Mouse (Mus musculus) erythroblast, embryonic 14.5 days (primary cell): ENCODE results near the gene Anks1b.

Experiments used
- GATA1 ChIP-seq: IDR thresholded peaks from 2 replicates; pipeline ENCODE4 v1.6.1; 2012; ENCODE audit warnings: low read length, inconsistent platforms, mixed read lengths
- TAL1 ChIP-seq: IDR thresholded peaks from 3 replicates; pipeline ENCODE4 v1.6.1; 2012; ENCODE audit warnings: low read length, inconsistent platforms, mixed read lengths

DNA sequence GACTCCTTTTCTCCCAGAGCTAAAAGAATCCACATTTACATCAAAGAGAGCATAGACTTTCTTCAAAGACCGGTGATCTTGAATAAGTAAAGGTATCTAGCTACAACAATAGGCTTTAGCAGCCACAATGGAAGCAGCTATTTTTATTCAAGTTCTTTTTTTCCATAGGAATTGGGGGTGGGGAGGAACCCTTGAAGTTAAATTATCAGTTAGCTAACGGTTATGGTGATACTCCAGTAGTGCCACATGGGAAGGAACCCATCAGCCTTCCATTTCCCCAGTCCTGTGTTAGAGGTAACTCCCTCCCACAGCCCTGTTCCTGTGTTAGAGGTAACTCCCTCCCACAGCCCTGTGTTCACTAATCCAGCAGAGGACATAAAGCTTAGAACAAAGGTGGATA, 591.6 kb downstream of the Anks1b start:
- TF ChIP-seq TAL1 (no peak), GATA1 (no peak)
